Mouse (Mus musculus) liver, embryonic 12.5 days (tissue): Measurements from ENCODE around the gene Slit3. TPM values are rescaled to one million over a fixed set of nuclear protein-coding genes. Genes with fewer than 3 reads are reported as not detected.

Experiments used
- ATAC-seq: fragments of 200-750 bp; cut with Nextera tagmentation; 2 replicates; pipeline ENCODE4 v1.8.0; 2017; ENCODE audit warnings: moderate number of reproducible peaks, mild to moderate bottlenecking, moderate library complexity
- H3K27ac ChIP-seq: fragments of 300-500 bp; sonication (generic); 2 replicates; pipeline ENCODE4 v1.5.1; 2016; ENCODE audit warnings: mild to moderate bottlenecking
- H3K27me3 ChIP-seq: fragments of 300-500 bp; sonication (generic); replicated peaks from 2 replicates; pipeline ENCODE4 v1.6.1; 2016; ENCODE audit warnings: mild to moderate bottlenecking, moderate library complexity
- H3K36me3 ChIP-seq: fragments of 300-500 bp; sonication (generic); 2 replicates; pipeline ENCODE4 v1.6.1; 2016; ENCODE audit warnings: mild to moderate bottlenecking, moderate library complexity
- H3K4me1 ChIP-seq: fragments of 300-500 bp; sonication (generic); 2 replicates; pipeline ENCODE4 v1.6.1; 2016
- H3K4me2 ChIP-seq: fragments of 300-500 bp; sonication (generic); 2 replicates; pipeline ENCODE4 v1.6.1; 2016; ENCODE audit warnings: mild to moderate bottlenecking, moderate library complexity
- H3K4me3 ChIP-seq: fragments of 300-500 bp; sonication (generic); 2 replicates; pipeline ENCODE4 v1.5.1; 2016; ENCODE audit warnings: mild to moderate bottlenecking, moderate library complexity
- H3K9ac ChIP-seq: fragments of 300-500 bp; sonication (generic); 2 replicates; pipeline ENCODE4 v1.6.1; 2016; ENCODE audit warnings: mild to moderate bottlenecking, moderate library complexity
- H3K9me3 ChIP-seq: fragments of 300-500 bp; sonication (generic); replicated peaks from 2 replicates; pipeline ENCODE4 v1.6.1; 2016; ENCODE audit warnings: mild to moderate bottlenecking, moderate library complexity
- WGBS: fragments of 180-500 bp; shearing (Covaris S2); methylation state at CpG from one replicate; pipeline ENCODE4 v1.1.7; 2016; ENCODE audit not compliant: insufficient replicate concordance; 5-methylcytosine and 5-hydroxymethylcytosine counted together
- polyA plus RNA-seq: library from polyadenylated mRNA; unstranded; fragments of >200 nt; fragmentation: Nextera tagmentation; extraction: Ambion mirVana; gene quantifications from 2 replicates; pipeline ENCODE4 v1.2.1, GENCODE M21; 2016

Gene Slit3
- polyA plus RNA-seq, 1 experiment from 2014 or later, result 1.6 TPM

- Histone ChIP-seq H3K4me3 (no peak overlapping the region), H3K36me3 (no peaks in the 10 kb centered on the region), H3K9ac (no peak overlapping the region), H3K4me2 (no peak overlapping the region), H3K4me1 (no peaks in the 10 kb centered on the region), H3K27me3 (no peaks in the 10 kb centered on the region), H3K27ac (no peak overlapping the region), H3K9me3 (no peaks in the 10 kb centered on the region)
- WGBS, result 66% methylated on average over 11 of the region's 11 CpGs
- ATAC-seq, result no peak
These were observed 448.9 kb downstream of the Slit3 start for GRCm38 (mm10) chr11:35569957-35570356.

GRCm38 (mm10) chr11:35571910-35572309 lies 450.9 kb downstream of the Slit3 start:
- ATAC-seq, result no peak
- H3K4me1 ChIP-seq, result no peaks in the 10 kb centered on the region
- no peaks in the 10 kb centered on the region for H3K9me3 ChIP-seq
- H3K27me3 ChIP-seq, result no peaks in the 10 kb centered on the region
- H3K36me3 ChIP-seq, result no peaks in the 10 kb centered on the region
- no peak overlapping the region for H3K9ac ChIP-seq
- 65% methylated on average over 3 of the region's 3 CpGs for WGBS
- no peak overlapping the region for H3K4me2 ChIP-seq
- no peak overlapping the region for H3K4me3 ChIP-seq
- no peak overlapping the region for H3K27ac ChIP-seq

DNA sequence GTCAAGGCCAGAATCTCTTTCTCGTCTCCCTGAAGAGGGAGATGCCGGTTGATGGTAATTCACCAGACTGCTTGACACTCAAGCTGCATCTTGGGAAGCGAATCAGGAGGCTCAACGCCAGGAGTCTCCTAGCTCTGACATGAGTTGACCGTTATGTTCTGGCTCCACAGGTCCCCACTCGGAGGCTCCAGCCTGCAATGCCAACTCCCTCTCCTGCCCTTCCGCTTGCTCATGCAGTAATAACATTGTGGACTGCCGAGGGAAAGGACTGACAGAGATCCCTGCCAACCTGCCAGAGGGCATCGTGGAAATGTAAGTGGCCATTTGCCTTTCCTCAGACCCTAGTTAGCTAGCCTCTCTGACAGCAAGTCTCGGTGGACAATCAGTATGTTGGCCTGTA lies 457.8 kb downstream of the Slit3 start:
- no peak overlapping the region for H3K4me3 ChIP-seq
- no peak for ATAC-seq
- WGBS, result 80% methylated on average over 10 of the region's 10 CpGs

GRCm38 (mm10) chr11:35582591-35582990 lies 461.6 kb downstream of the Slit3 start:
- Histone ChIP-seq H3K4me3 (no peak overlapping the region), H3K36me3 (no peaks in the 10 kb centered on the region), H3K27me3 (no peaks in the 10 kb centered on the region), H3K9ac (no peak overlapping the region), H3K27ac (no peak overlapping the region), H3K9me3 (no peaks in the 10 kb centered on the region), H3K4me1 (no peaks in the 10 kb centered on the region), H3K4me2 (no peak overlapping the region)
- WGBS, result 55% methylated on average over 5 of the region's 5 CpGs
- ATAC-seq, result no peak

More for the DNA sequence above, 457.8 kb downstream of the Slit3 start:
- H3K4me2 ChIP-seq, result no peak overlapping the region
- no peaks in the 10 kb centered on the region for H3K9me3 ChIP-seq
- H3K27me3 ChIP-seq, result no peaks in the 10 kb centered on the region
- H3K27ac ChIP-seq, result no peak overlapping the region
- H3K4me1 ChIP-seq, result no peaks in the 10 kb centered on the region
- H3K9ac ChIP-seq, result no peak overlapping the region
- no peaks in the 10 kb centered on the region for H3K36me3 ChIP-seq

DNA sequence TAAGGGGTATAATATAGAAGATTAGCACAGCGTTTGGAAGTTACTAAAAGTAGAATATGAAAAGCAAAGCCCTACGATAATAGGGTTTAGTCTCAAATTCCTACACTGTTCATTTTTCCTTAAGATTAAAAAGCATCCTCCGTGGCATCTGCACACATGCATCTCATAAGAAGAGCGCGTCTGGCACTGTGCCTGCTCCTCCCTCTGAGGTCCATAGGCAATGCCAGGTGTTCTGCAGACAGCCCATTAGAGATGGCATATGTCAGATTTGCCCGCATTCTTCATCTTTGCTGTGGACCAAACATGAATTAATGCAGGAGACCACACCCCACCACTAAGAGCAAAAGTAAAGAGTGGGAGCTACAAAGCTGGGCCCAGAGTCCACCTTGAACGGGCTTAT lies 462.6 kb downstream of the Slit3 start:
- Histone ChIP-seq H3K4me1 (no peaks in the 10 kb centered on the region), H3K4me3 (no peak overlapping the region), H3K36me3 (no peaks in the 10 kb centered on the region), H3K9ac (no peak overlapping the region), H3K27me3 (no peaks in the 10 kb centered on the region), H3K9me3 (no peaks in the 10 kb centered on the region), H3K4me2 (no peak overlapping the region), H3K27ac (no peak overlapping the region)
- 77% methylated on average over 7 of the region's 7 CpGs for WGBS
- no peak for ATAC-seq

- no peak overlapping the region for H3K4me3 ChIP-seq
- H3K4me1 ChIP-seq, result no peaks in the 10 kb centered on the region
- no peak overlapping the region for H3K4me2 ChIP-seq
- no peaks in the 10 kb centered on the region for H3K36me3 ChIP-seq
- H3K9me3 ChIP-seq, result no peaks in the 10 kb centered on the region
- H3K9ac ChIP-seq, result no peak overlapping the region
- H3K27ac ChIP-seq, result no peak overlapping the region
- ATAC-seq, result no peak
- H3K27me3 ChIP-seq, result no peaks in the 10 kb centered on the region
- WGBS, result 60% methylated on average over 13 of the region's 13 CpGs
These were observed 466.3 kb downstream of the Slit3 start for GRCm38 (mm10) chr11:35587174-35587959.

DNA sequence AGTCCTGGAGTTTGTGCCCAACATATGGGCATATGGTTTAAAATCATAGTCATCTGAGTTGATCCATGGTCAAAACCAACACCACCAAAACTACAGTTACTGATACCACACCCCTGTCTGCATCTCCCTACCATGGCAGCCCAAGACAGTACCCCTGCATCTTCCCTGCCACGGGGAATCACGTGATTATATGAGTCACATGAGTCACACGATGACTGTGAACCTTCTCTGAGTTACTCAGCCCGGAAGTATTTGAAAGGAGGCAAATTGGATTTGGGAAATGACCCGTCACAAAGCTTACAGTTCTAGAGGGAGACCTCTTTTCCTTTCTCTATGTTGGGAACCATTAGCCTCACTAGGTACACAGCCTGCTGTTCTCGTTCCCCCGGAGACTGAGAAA lies 468.9 kb downstream of the Slit3 start:
- 71% methylated on average over 7 of the region's 7 CpGs for WGBS
- Histone ChIP-seq H3K9me3 (no peaks in the 10 kb centered on the region), H3K36me3 (no peaks in the 10 kb centered on the region), H3K4me2 (no peak overlapping the region), H3K27ac (no peak overlapping the region), H3K4me1 (peaks cover 11% of the 10 kb centered on the region; the same call in 1 of the 2 replicates), H3K27me3 (no peaks in the 10 kb centered on the region), H3K4me3 (no peak overlapping the region), H3K9ac (no peak overlapping the region)
- ATAC-seq, result no peak

DNA sequence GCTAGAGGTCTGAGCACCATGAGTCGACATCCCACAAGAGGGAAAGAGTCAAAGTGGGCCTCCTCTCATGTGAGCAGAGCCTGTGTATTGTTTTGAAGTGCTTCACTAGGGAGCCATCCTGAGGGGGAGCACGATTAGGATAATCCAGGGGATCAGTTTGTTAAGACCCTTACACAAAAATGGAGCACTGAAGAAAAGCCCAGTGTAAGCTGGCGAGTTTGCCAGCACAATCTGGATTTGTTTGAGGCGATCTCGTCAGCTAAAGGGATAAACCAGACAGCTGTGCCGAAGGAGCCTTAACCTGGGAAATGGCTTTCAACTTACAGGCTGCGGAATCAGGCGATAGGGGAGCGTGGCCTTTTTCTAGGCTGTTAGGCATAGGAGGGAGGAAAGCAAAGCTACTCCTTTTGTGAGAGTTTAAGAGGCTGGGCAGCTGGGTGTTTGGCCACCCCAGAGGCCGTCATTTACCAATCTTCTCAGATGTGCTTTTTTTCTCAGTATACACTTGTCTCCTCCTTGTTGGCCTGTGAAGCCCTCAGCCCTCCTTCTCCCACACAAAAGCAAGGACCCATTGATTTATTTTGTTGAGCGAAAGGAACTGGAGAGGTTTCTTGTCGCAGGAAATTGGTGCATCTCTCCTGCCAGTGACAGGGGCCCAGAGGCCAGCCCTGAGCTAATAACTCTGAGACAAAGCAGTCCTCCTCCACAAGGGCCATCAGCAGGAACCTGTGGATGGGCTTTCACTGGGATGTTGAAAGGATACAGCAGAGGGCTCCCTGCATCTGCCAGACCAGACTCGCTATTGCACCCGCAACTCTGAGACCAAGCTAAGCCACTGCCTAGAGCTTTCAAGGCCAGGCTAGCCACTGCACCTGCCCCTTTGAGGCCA lies 472.4 kb downstream of the Slit3 start:
- H3K4me1 ChIP-seq, result peaks cover 26% of the 10 kb centered on the region
- no peaks in the 10 kb centered on the region for H3K9me3 ChIP-seq
- H3K36me3 ChIP-seq, result no peaks in the 10 kb centered on the region
- H3K27ac ChIP-seq, result no peak overlapping the region
- WGBS, result 64% methylated on average over 14 of the region's 14 CpGs
- H3K4me3 ChIP-seq, result no peak overlapping the region
- ATAC-seq, result no peak
- no peak overlapping the region for H3K9ac ChIP-seq
- no peaks in the 10 kb centered on the region for H3K27me3 ChIP-seq
- H3K4me2 ChIP-seq, result no peak overlapping the region

GRCm38 (mm10) chr11:35596064-35596463 lies 475.0 kb downstream of the Slit3 start:
- Histone ChIP-seq H3K9ac (no peak overlapping the region), H3K4me1 (peaks cover 26% of the 10 kb centered on the region), H3K4me3 (no peak overlapping the region), H3K36me3 (no peaks in the 10 kb centered on the region), H3K27ac (no peak overlapping the region), H3K27me3 (no peaks in the 10 kb centered on the region), H3K4me2 (no peak overlapping the region), H3K9me3 (no peaks in the 10 kb centered on the region)
- peak; percentile 27; the same call in 1 of the 2 replicates for ATAC-seq

GRCm38 (mm10) chr11:35597882-35598281 lies 476.9 kb downstream of the Slit3 start:
- 78% methylated on average over 6 of the region's 6 CpGs for WGBS
- Histone ChIP-seq H3K4me2 (no peak overlapping the region), H3K9me3 (no peaks in the 10 kb centered on the region), H3K4me1 (peaks cover 26% of the 10 kb centered on the region), H3K27ac (no peak overlapping the region), H3K36me3 (no peaks in the 10 kb centered on the region), H3K4me3 (no peak overlapping the region), H3K27me3 (no peaks in the 10 kb centered on the region), H3K9ac (no peak overlapping the region)
- no peak for ATAC-seq

- no peak overlapping the region for H3K4me3 ChIP-seq
- H3K27me3 ChIP-seq, result no peaks in the 10 kb centered on the region
- 52% methylated on average over 7 of the region's 7 CpGs for WGBS
These were observed 477.7 kb downstream of the Slit3 start for GRCm38 (mm10) chr11:35598732-35599131.

GRCm38 (mm10) chr11:35601652-35602240 lies 480.7 kb downstream of the Slit3 start:
- H3K36me3 ChIP-seq, result no peaks in the 10 kb centered on the region
- no peaks in the 10 kb centered on the region for H3K27me3 ChIP-seq
- no peak overlapping the region for H3K27ac ChIP-seq
- ATAC-seq, result no peak
- H3K9me3 ChIP-seq, result no peaks in the 10 kb centered on the region
- H3K9ac ChIP-seq, result no peak overlapping the region
- 67% methylated on average over 10 of the region's 10 CpGs for WGBS
- H3K4me3 ChIP-seq, result no peak overlapping the region
- H3K4me2 ChIP-seq, result no peak overlapping the region
- H3K4me1 ChIP-seq, result peaks cover 2% of the 10 kb centered on the region

More at GRCm38 (mm10) chr11:35598732-35599131, 477.7 kb downstream of the Slit3 start:
- H3K27ac ChIP-seq, result no peak overlapping the region
- H3K9me3 ChIP-seq, result no peaks in the 10 kb centered on the region
- H3K9ac ChIP-seq, result no peak overlapping the region
- no peak overlapping the region for H3K4me2 ChIP-seq
- H3K36me3 ChIP-seq, result no peaks in the 10 kb centered on the region
- H3K4me1 ChIP-seq, result peaks cover 26% of the 10 kb centered on the region
- no peak for ATAC-seq
